Mouse (Mus musculus) stomach, postnatal 0 days (tissue): ENCODE data around the gene Ubqln4.

ENCODE experiments used
- CTCF ChIP-seq: IDR thresholded peaks from 2 replicates; pipeline ENCODE4 v1.5.1; 2016; ENCODE audit warnings: antibody characterized with exemption, low read depth, mild to moderate bottlenecking, moderate library complexity
- EP300 ChIP-seq: optimal IDR thresholded peaks from 2 replicates; pipeline ENCODE3; 2016; ENCODE audit warnings: antibody characterized with exemption

DNA sequence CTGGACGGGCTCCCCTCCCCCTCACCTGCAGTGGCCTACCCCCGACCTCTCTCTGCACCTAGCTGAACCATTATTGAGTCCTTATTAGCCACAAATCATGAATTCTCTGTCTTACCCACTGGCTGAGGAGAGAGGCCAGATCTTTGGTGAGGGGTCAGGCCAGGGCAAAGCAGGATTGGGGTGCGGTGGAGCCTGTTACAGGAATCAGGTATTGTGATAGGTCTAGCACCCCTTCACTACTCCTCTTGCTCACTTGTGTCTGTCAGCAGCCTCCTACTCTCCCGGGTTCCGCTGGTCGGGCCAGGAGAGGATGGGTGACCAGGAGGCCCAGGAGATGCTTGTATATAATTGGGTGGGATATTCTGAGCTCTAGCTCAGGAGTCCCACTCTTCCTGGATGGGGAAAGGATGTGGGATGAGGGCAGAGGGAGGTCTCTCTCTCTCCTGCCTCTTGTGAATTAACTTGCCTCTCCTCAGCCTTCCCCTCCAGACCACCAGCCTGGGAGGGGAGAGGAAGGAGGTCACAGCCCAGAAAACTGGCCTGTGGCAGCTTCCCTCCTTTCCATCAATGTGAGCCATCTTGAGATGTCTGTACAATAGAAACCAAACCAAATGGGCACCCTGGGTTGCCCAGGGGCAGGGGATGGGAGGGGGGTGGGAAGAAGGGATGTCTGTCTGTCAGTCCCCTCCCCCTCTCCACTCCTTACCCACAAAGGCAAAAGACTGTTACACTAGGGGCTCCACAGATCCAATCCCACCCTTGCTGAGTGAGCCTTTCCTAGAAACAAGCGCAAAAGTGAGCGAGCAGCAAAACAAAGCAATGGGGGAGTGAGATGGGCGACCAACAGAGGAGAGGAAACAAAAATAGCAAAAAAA lies 15.1 kb upstream of the Ubqln4 start:
- no peak for TF ChIP-seq CTCF
- no peak for TF ChIP-seq EP300
